Mouse (Mus musculus): ENCODE data around the gene Clec10a.

GRCm38 (mm10) chr11:70191188-70191587 is 35.2 kb downstream of the Clec10a start:
- TF ChIP-seq CTCF (IDR thresholded peaks at IDR 0.05; ENCODE audit: low read depth, low read length) (no peak), POLR2A (IDR thresholded peaks at IDR 0.05; ENCODE audit: insufficient read depth, low read length) (no peak), EP300 (IDR thresholded peaks at IDR 0.05; ENCODE audit: insufficient read depth, low read depth, low read length) (no peak)

Measured in ES-Bruce4 (cell line).